Comparison of ENCODE assay signal across 29 mouse cellular contexts in genomic region chr3:14892991-14893390, GRCm38 (mm10). TPM values are rescaled to one million over a fixed set of nuclear protein-coding genes. Genes with fewer than 3 reads are reported as not detected.
A peak's percentile ranks its signal among the peaks of the same experiment; 100 is the strongest.
DNase-seq lines count a peak whose midpoint lies in the region; ATAC-seq and TF ChIP-seq lines count a peak whose summit lies in the region.
"Had no signal": no experiment of that assay in that cellular context is flagged by ENCODE, and none has a peak within 500 bp of the region (broad histone marks: within the 10 kb centered on the region; RNA-seq: fewer than 3 reads in every experiment).

No protein-coding gene starts in this region.

- H3K4me3 ChIP-seq in layer of hippocampus, adult 2 months, result peak overlapping the region; percentile 26
- H3K4me3 ChIP-seq in lung, postnatal 0 days (ENCODE audit: low read depth, low read length), result no peak overlapping the region
- peak overlapping the region; percentile 32; the same call in 1 of the 2 replicates for H3K4me3 ChIP-seq in liver, embryonic 16.5 days (ENCODE audit: low read depth, low read length)
- no peak overlapping the region for H3K4me3 ChIP-seq in midbrain, embryonic 16.5 days (ENCODE audit: low read depth, low read length)
- H3K4me3 ChIP-seq: embryonic facial prominence, embryonic 13.5 days; heart, embryonic 12.5 days; hindbrain, embryonic 13.5 days; kidney, embryonic 15.5 days; limb, embryonic 10.5 days; neural tube, embryonic 12.5 days; stomach, embryonic 15.5 days had no signal

- no peaks in the 10 kb centered on the region for H3K9me3 ChIP-seq in lung, postnatal 0 days (ENCODE audit: low read length)
- H3K9me3 ChIP-seq in liver, embryonic 16.5 days (replicated peaks; ENCODE audit: control insufficient read depth, low read length), result no peaks in the 10 kb centered on the region
- no peaks in the 10 kb centered on the region for H3K9me3 ChIP-seq in midbrain, embryonic 16.5 days (replicated peaks; ENCODE audit: control insufficient read depth, low read length, poor library complexity, severe bottlenecking)
- H3K9me3 ChIP-seq: embryonic facial prominence, embryonic 13.5 days; heart, embryonic 12.5 days; hindbrain, embryonic 13.5 days; kidney, embryonic 15.5 days; limb, embryonic 10.5 days; neural tube, embryonic 12.5 days; stomach, embryonic 15.5 days had no signal

- no peaks in the 10 kb centered on the region for H3K27me3 ChIP-seq in lung, postnatal 0 days (replicated peaks; ENCODE audit: insufficient read depth, low read length)
- no peaks in the 10 kb centered on the region for H3K27me3 ChIP-seq in liver, embryonic 16.5 days (ENCODE audit: control insufficient read depth, insufficient read depth, low read depth, low read length)
- no peaks in the 10 kb centered on the region for H3K27me3 ChIP-seq in midbrain, embryonic 16.5 days (ENCODE audit: control insufficient read depth, insufficient read depth, low read depth, low read length)
- H3K27me3 ChIP-seq: heart, embryonic 12.5 days; neural tube, embryonic 12.5 days; stomach, embryonic 15.5 days had no signal

- no peak overlapping the region for H3K9ac ChIP-seq in lung, postnatal 0 days (replicated peaks; ENCODE audit: low read depth)
- no peak overlapping the region for H3K9ac ChIP-seq in liver, embryonic 16.5 days (ENCODE audit: low read depth, low read length)
- no peak overlapping the region for H3K9ac ChIP-seq in midbrain, embryonic 16.5 days (ENCODE audit: low read depth, low read length)
- H3K9ac ChIP-seq: embryonic facial prominence, embryonic 13.5 days; heart, embryonic 12.5 days; hindbrain, embryonic 13.5 days; kidney, embryonic 15.5 days; neural tube, embryonic 12.5 days; stomach, embryonic 15.5 days had no signal

- no peak for DNase-seq in layer of hippocampus, adult 2 months (ENCODE audit: low spot score in 2 of 2)
- no peak for DNase-seq in layer of hippocampus, postnatal 14 days (ENCODE audit: low spot score in 2 of 2)
- no peak for DNase-seq in lung, postnatal 0 days (ENCODE audit: low spot score)
- DNase-seq in lung, postnatal 14 days, result no peak
- no peak for DNase-seq in adrenal gland, postnatal 25 days
- DNase-seq in frontal cortex, postnatal 36 days (ENCODE audit: low spot score in 2 of 2), result no peak
- DNase-seq: adrenal gland, adult 8-10 months; cerebellum, adult 2 months; cerebellum, postnatal 36 days; embryo, embryonic 11 days; gastrocnemius, postnatal 14 days; heart, adult 18-20 months; heart, postnatal 14 days; kidney, adult 11 months; kidney, postnatal 4 days; layer of hippocampus, adult 9-11 months; midbrain, embryonic 14.5 days; right cerebral cortex, postnatal 4 days; thymus, postnatal 36 days had no signal

- H3K36me3 ChIP-seq in lung, postnatal 0 days (ENCODE audit: insufficient read depth, low read length), result peaks cover 5% of the 10 kb centered on the region; the same call in 1 of the 2 replicates
- H3K36me3 ChIP-seq in liver, embryonic 16.5 days (ENCODE audit: control insufficient read depth, insufficient read depth), result peaks cover 79% of the 10 kb centered on the region
- no peaks in the 10 kb centered on the region for H3K36me3 ChIP-seq in midbrain, embryonic 16.5 days (ENCODE audit: control insufficient read depth, insufficient read depth, low read length)
- H3K36me3 ChIP-seq: embryonic facial prominence, embryonic 13.5 days; heart, embryonic 12.5 days; hindbrain, embryonic 13.5 days; kidney, embryonic 15.5 days; limb, embryonic 10.5 days; neural tube, embryonic 12.5 days; stomach, embryonic 15.5 days had no signal

- no peak for ATAC-seq in lung, postnatal 0 days
- no peak for ATAC-seq in liver, embryonic 16.5 days (ENCODE audit: low read depth)
- no peak for ATAC-seq in midbrain, embryonic 16.5 days
- ATAC-seq: forebrain, embryonic 14.5 days had no signal

- H3K27ac ChIP-seq in layer of hippocampus, adult 2 months, result peak overlapping the region; percentile 1; the same call in 1 of the 2 replicates
- H3K27ac ChIP-seq in lung, postnatal 0 days (ENCODE audit: low read length), result no peak overlapping the region
- H3K27ac ChIP-seq in liver, embryonic 16.5 days (ENCODE audit: low read length), result no peak overlapping the region; the same call in 1 of the 2 replicates
- H3K27ac ChIP-seq in midbrain, embryonic 16.5 days (ENCODE audit: low read length), result no peak overlapping the region
- H3K27ac ChIP-seq: embryonic facial prominence, embryonic 13.5 days; hindbrain, embryonic 13.5 days; kidney, embryonic 15.5 days; limb, embryonic 10.5 days; neural tube, embryonic 12.5 days; stomach, embryonic 15.5 days had no signal

- no peak for TF ChIP-seq CTCF in layer of hippocampus, adult 2 months (conservative IDR thresholded peaks at IDR 0.05)
- no peak for TF ChIP-seq CTCF in lung, postnatal 0 days (IDR thresholded peaks at IDR 0.05)

- 0 out of 2 replicates have a peak overlapping the region, but pooled peaks have one; percentile 25 for H3K4me2 ChIP-seq in lung, postnatal 0 days (replicated peaks; ENCODE audit: low read depth, low read length)
- peak overlapping the region; percentile 17; the same call in 1 of the 2 replicates for H3K4me2 ChIP-seq in liver, embryonic 16.5 days (ENCODE audit: low read depth, low read length)
- H3K4me2 ChIP-seq in midbrain, embryonic 16.5 days (ENCODE audit: low read length), result no peak overlapping the region
- H3K4me2 ChIP-seq: embryonic facial prominence, embryonic 13.5 days; heart, embryonic 12.5 days; hindbrain, embryonic 13.5 days; kidney, embryonic 15.5 days; neural tube, embryonic 12.5 days; stomach, embryonic 15.5 days had no signal

- 51% methylated on average over 3 of the region's 3 CpGs for whole genome bisulfite sequencing in lung, postnatal 0 days
- WGBS in liver, embryonic 16.5 days (ENCODE audit: insufficient replicate concordance), result 51% methylated on average over 3 of the region's 3 CpGs
- WGBS in midbrain, embryonic 16.5 days, result 85% methylated on average over 3 of the region's 3 CpGs

- no peak for TF ChIP-seq EP300 in lung, postnatal 0 days (IDR thresholded peaks at IDR 0.05)

- H3K4me1 ChIP-seq in lung, postnatal 0 days (ENCODE audit: insufficient read depth, low read depth, low read length), result peaks cover 8% of the 10 kb centered on the region; the same call in 1 of the 2 replicates
- no peaks in the 10 kb centered on the region; the same call in none of the 2 replicates for H3K4me1 ChIP-seq in liver, embryonic 16.5 days (ENCODE audit: control insufficient read depth, low read depth, low read length)
- peaks cover 2% of the 10 kb centered on the region; the same call in 1 of the 2 replicates for H3K4me1 ChIP-seq in midbrain, embryonic 16.5 days (ENCODE audit: control insufficient read depth, insufficient read depth, low read length)
- H3K4me1 ChIP-seq: embryonic facial prominence, embryonic 13.5 days; hindbrain, embryonic 13.5 days; limb, embryonic 10.5 days; neural tube, embryonic 12.5 days; stomach, embryonic 15.5 days had no signal

RNA-seq across cellular contexts. Expression of gene Car2, which starts 6.9 kb away (rescaled TPM):
- total RNA-seq in layer of hippocampus, adult 2 months (2021), result 100 to 1,000 TPM; 134 to 144 TPM
- total RNA-seq in layer of hippocampus, postnatal 14 days (2021), result 10 to 100 TPM; 85.8 to 91.1 TPM
- polyA plus RNA-seq in lung, postnatal 0 days (2015; fragmentation: Nextera tagmentation; extraction: Ambion mirVana), result 358 and 359 TPM in 2 replicates
- 2,019 and 2,429 TPM in 2 replicates for polyA plus RNA-seq in liver, embryonic 16.5 days (2015; fragmentation: Nextera tagmentation; extraction: Ambion mirVana)
- total RNA-seq in adrenal gland, postnatal 25 days (2021), result 33.1 and 41.1 TPM in 2 replicates
- polyA plus RNA-seq in midbrain, embryonic 16.5 days (2015; fragmentation: Nextera tagmentation; extraction: Ambion mirVana), result 19.4 and 22.0 TPM in 2 replicates

RNA-seq across cellular contexts. Expression of gene Car3, which starts 29.7 kb away (rescaled TPM):
- under 1 TPM in 1 of 2 experiments, not detected in 1; 0.20 TPM for total RNA-seq in layer of hippocampus, adult 2 months (2021)
- total RNA-seq in layer of hippocampus, postnatal 14 days (2021), result under 1 TPM; 0.41 to 0.67 TPM
- 0.13 and 0.14 TPM in 2 replicates for polyA plus RNA-seq in lung, postnatal 0 days (2015; fragmentation: Nextera tagmentation; extraction: Ambion mirVana)
- 138 and 165 TPM in 2 replicates for polyA plus RNA-seq in liver, embryonic 16.5 days (2015; fragmentation: Nextera tagmentation; extraction: Ambion mirVana)
- total RNA-seq in adrenal gland, postnatal 25 days (2021), result 710 and 875 TPM in 2 replicates
- 1.8 and 3.6 TPM in 2 replicates for polyA plus RNA-seq in midbrain, embryonic 16.5 days (2015; fragmentation: Nextera tagmentation; extraction: Ambion mirVana)

Comparison
In these comparisons a context has a peak if more than half of its experiments do, and no peak if none do; other contexts are left out.
1. H3K4me3 ChIP-seq: peak in layer of hippocampus, adult 2 months (single experiment) and liver, embryonic 16.5 days (single experiment); none in lung, postnatal 0 days (single experiment) and midbrain, embryonic 16.5 days (single experiment).
2. RNA of gene Car3, which starts 29.7 kb away (total RNA-seq): 710 to 875 TPM in adrenal gland, postnatal 25 days; 0.41 to 0.67 TPM in layer of hippocampus, postnatal 14 days and 0.20 TPM in layer of hippocampus, adult 2 months; every median in the first group is over 100 times any median in the second.